Mouse (Mus musculus): Measurements from ENCODE around the gene Kif13a.

DNA sequence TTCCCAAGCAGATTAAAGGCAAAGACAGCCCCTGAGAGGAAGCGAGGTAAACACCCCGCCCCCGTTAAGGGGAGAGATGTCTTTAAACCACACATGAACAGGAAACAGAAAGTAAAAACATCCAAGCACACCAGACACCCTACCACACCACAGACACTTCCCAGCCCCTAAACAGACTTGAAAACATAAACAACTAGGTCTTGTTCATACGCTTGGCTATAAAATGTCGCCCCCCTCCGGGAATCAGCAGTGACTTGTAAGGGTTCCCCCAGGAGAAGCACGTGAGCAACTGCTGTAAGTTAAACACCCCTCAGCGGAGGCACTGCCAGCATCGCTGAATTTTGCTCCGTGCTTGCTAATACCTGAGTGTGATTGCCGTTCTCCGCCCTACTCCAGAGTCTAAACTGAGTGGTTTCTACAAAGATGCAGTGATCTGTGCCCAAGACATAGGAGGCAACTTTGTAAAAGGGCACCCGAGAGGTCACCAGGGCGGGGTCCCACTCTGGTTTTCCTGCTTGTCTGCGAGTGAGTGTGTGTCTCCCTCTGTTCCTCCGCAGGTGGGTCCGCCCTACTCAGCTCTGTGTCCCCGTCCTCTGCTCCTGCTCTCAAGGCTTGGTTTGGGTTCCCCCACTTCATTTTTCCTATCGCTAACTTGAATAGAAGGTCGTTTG lies 193.7 kb downstream of the Kif13a start:
- TF ChIP-seq GABPA (IDR thresholded peaks at IDR 0.05; ENCODE audit: low read depth, low read length) (0 out of 2 replicates have a peak, but pooled peaks have one; percentile 0), ELF1 (IDR thresholded peaks at IDR 0.05; ENCODE audit: low read depth, low read length) (no peak), POLR2A (IDR thresholded peaks at IDR 0.05; ENCODE audit: control insufficient read depth in 1 of 2, insufficient read depth in 1 of 2, low read depth in 1 of 2, low read length in 2 of 2, poor library complexity in 1 of 2) (no peak; a peak in 1 of 4 replicates), POLR2AphosphoS2 (IDR thresholded peaks at IDR 0.05; ENCODE audit: low read length) (no peak), CTCF (IDR thresholded peaks at IDR 0.05 in 2 of 3, conservative IDR thresholded peaks at IDR 0.05 in 1 of 3; ENCODE audit: control insufficient read depth in 1 of 3, insufficient read depth in 1 of 3, low read depth in 2 of 3, low read length in 3 of 3, poor library complexity in 1 of 3, severe bottlenecking in 1 of 3) (peak in 2 of 3 experiments; percentile 17 to 30; a peak in 2 of 6 replicates), ETS1 (IDR thresholded peaks at IDR 0.05; ENCODE audit: low read depth, low read length) (no peak)

All from MEL (cell line).